Comparison of ENCODE assay signal across 26 mouse cellular contexts in genomic region chr4:141279783-141280182, GRCm38 (mm10). TPM values are rescaled to one million over a fixed set of nuclear protein-coding genes. Genes with fewer than 3 reads are reported as not detected.
DNase-seq lines count a peak whose midpoint lies in the region; ATAC-seq and TF ChIP-seq lines count a peak whose summit lies in the region.
"Had no signal": no experiment of that assay in that cellular context is flagged by ENCODE, and none has a peak within 500 bp of the region (broad histone marks: within the 10 kb centered on the region; RNA-seq: fewer than 3 reads in every experiment).

No protein-coding gene starts in this region.

- DNase-seq in kidney, postnatal 36 days: no peak
- no peak for DNase-seq in lung, postnatal 0 days (ENCODE audit: low spot score)
- no peak for DNase-seq in lung, postnatal 4 days
- no peak for DNase-seq in ES-E14 (ENCODE audit: low read depth, low spot score)
- DNase-seq in cerebellum, adult 18-20 months: no peak
- DNase-seq: adrenal gland, adult 8-10 months; cerebellum, adult 2 months; cerebellum, postnatal 25 days; heart, postnatal 14 days; kidney, adult 11 months; kidney, postnatal 10 days; layer of hippocampus, postnatal 36 days; right cerebral cortex, postnatal 4 days; thymus, adult 18-20 months; thymus, postnatal 36 days had no signal

- no peak for ATAC-seq in kidney, embryonic 16.5 days (ENCODE audit: low FRiP score, low TSS enrichment)
- no peak for ATAC-seq in lung, postnatal 0 days
- ATAC-seq: midbrain, embryonic 15.5 days had no signal

- no peak overlapping the region for H3K9ac ChIP-seq in kidney, embryonic 16.5 days (replicated peaks; ENCODE audit: low read length)
- H3K9ac ChIP-seq in lung, postnatal 0 days (replicated peaks; ENCODE audit: low read depth): no peak overlapping the region
- H3K9ac ChIP-seq in ES-E14 (ENCODE audit: insufficient read depth, low read depth, low read length, poor library complexity, severe bottlenecking): no peak overlapping the region
- H3K9ac ChIP-seq: embryonic facial prominence, embryonic 13.5 days; forebrain, embryonic 12.5 days; hindbrain, embryonic 13.5 days; liver, embryonic 14.5 days; neural tube, embryonic 13.5 days had no signal

- no peaks in the 10 kb centered on the region for H3K9me3 ChIP-seq in kidney, embryonic 16.5 days (ENCODE audit: low read length)
- H3K9me3 ChIP-seq in lung, postnatal 0 days (ENCODE audit: low read length): no peaks in the 10 kb centered on the region
- H3K9me3 ChIP-seq in ES-E14 (ENCODE audit: control insufficient read depth, insufficient read depth, low read depth, low read length): no peaks in the 10 kb centered on the region
- H3K9me3 ChIP-seq: embryonic facial prominence, embryonic 13.5 days; forebrain, embryonic 12.5 days; heart, embryonic 13.5 days; hindbrain, embryonic 13.5 days; megakaryocyte, embryonic 14.5 days; midbrain, embryonic 15.5 days; neural tube, embryonic 13.5 days had no signal

- no peaks in the 10 kb centered on the region for H3K36me3 ChIP-seq in kidney, embryonic 16.5 days (ENCODE audit: insufficient read depth, low read length)
- H3K36me3 ChIP-seq in lung, postnatal 0 days (ENCODE audit: insufficient read depth, low read length): no peaks in the 10 kb centered on the region
- H3K36me3 ChIP-seq in ES-E14 (ENCODE audit: control insufficient read depth, insufficient read depth, low read length, poor library complexity, severe bottlenecking): no peaks in the 10 kb centered on the region
- no peaks in the 10 kb centered on the region for H3K36me3 ChIP-seq in myocyte (ENCODE audit: control insufficient read depth, insufficient read depth)
- H3K36me3 ChIP-seq: embryonic facial prominence, embryonic 13.5 days; forebrain, embryonic 12.5 days; heart, embryonic 13.5 days; hindbrain, embryonic 13.5 days; midbrain, embryonic 15.5 days; neural tube, embryonic 13.5 days had no signal

- no peak overlapping the region for H3K4me2 ChIP-seq in kidney, embryonic 16.5 days (replicated peaks; ENCODE audit: low read depth, low read length)
- H3K4me2 ChIP-seq in lung, postnatal 0 days (replicated peaks; ENCODE audit: low read depth, low read length): no peak overlapping the region
- peak overlapping the region; percentile 97 for H3K4me2 ChIP-seq in myocyte (ENCODE audit: low read depth)
- H3K4me2 ChIP-seq: embryonic facial prominence, embryonic 13.5 days; forebrain, embryonic 12.5 days; hindbrain, embryonic 13.5 days; midbrain, embryonic 15.5 days; neural tube, embryonic 13.5 days had no signal

- no peak overlapping the region for H3ac ChIP-seq in myocyte (ENCODE audit: control insufficient read depth, insufficient read length)

- no peaks in the 10 kb centered on the region for H3K27me3 ChIP-seq in kidney, embryonic 16.5 days (ENCODE audit: insufficient read depth, low read length)
- H3K27me3 ChIP-seq in lung, postnatal 0 days (replicated peaks; ENCODE audit: insufficient read depth, low read length): no peaks in the 10 kb centered on the region
- H3K27me3 ChIP-seq in myocyte (ENCODE audit: control insufficient read depth, insufficient read depth, insufficient read length): no peaks in the 10 kb centered on the region
- H3K27me3 ChIP-seq: heart, embryonic 13.5 days; midbrain, embryonic 15.5 days; neural tube, embryonic 13.5 days had no signal

- in situ Hi-C loops in ES-E14 (cut with MboI; ENCODE audit: low sequenced_read_pairs in 2 of 2, unreplicated experiment in 2 of 2): loop anchor here in 1 of 2 experiments (5.0 to 10.0 kb wide), 2 partner anchors 83 to 285 kb away; no protein-coding TSS in a partner anchor

- peak overlapping the region; percentile 93 for H3K27ac ChIP-seq in kidney, embryonic 16.5 days (ENCODE audit: low read length)
- H3K27ac ChIP-seq in lung, postnatal 0 days (ENCODE audit: low read length): peak overlapping the region; percentile 96; the same call in 1 of the 2 replicates
- H3K27ac ChIP-seq in ES-E14 (ENCODE audit: insufficient read depth, low read depth, low read length, poor library complexity, severe bottlenecking): peak overlapping the region; percentile 82
- H3K27ac ChIP-seq: embryonic facial prominence, embryonic 13.5 days; forebrain, embryonic 12.5 days; hindbrain, embryonic 13.5 days; liver, embryonic 14.5 days; midbrain, embryonic 15.5 days; neural tube, embryonic 13.5 days had no signal

- no peak for TF ChIP-seq CTCF in lung, postnatal 0 days (IDR thresholded peaks at IDR 0.05)

- H3K79me2 ChIP-seq in myocyte (ENCODE audit: control insufficient read depth, insufficient read depth): no peaks in the 10 kb centered on the region

- TF ChIP-seq POLR2A in myocyte (IDR thresholded peaks at IDR 0.05; ENCODE audit: insufficient read length, low read depth): no peak

- H3K4me3 ChIP-seq in kidney, embryonic 16.5 days (ENCODE audit: low read length): no peak overlapping the region
- H3K4me3 ChIP-seq in lung, postnatal 0 days (ENCODE audit: low read depth, low read length): no peak overlapping the region
- H3K4me3 ChIP-seq in ES-E14 (ENCODE audit: insufficient read depth in 1 of 2, low read depth in 1 of 2, low read length in 2 of 2, poor library complexity in 1 of 2, severe bottlenecking in 1 of 2) (no peak overlapping the region), myocyte (peak overlapping the region; percentile 29)
- H3K4me3 ChIP-seq: embryonic facial prominence, embryonic 13.5 days; erythroblast, embryonic 14.5 days; forebrain, embryonic 12.5 days; heart, embryonic 13.5 days; hindbrain, embryonic 13.5 days; megakaryocyte, embryonic 14.5 days; midbrain, embryonic 15.5 days; neural tube, embryonic 13.5 days had no signal

- WGBS in kidney, embryonic 16.5 days: 96% methylated on average over 6 of the region's 6 CpGs
- WGBS in lung, postnatal 0 days: 91% methylated on average over 6 of the region's 6 CpGs

- TF ChIP-seq EP300 in lung, postnatal 0 days (IDR thresholded peaks at IDR 0.05): no peak

- H3K4me1 ChIP-seq in kidney, embryonic 16.5 days (ENCODE audit: insufficient read depth, low read length): peaks cover 65% of the 10 kb centered on the region
- H3K4me1 ChIP-seq in lung, postnatal 0 days (ENCODE audit: insufficient read depth, low read depth, low read length): peaks cover 35% of the 10 kb centered on the region
- H3K4me1 ChIP-seq in ES-E14 (ENCODE audit: control insufficient read depth in 2 of 2, insufficient read depth in 2 of 2, low read length in 2 of 2, poor library complexity in 1 of 2): peaks cover 9 to 51% of the 10 kb centered on the region in 2 experiments

TF ChIP-seq in ES-E14, 5 proteins besides CTCF, POLR2A, EP300 and RAD21:
- TF ChIP-seq ZNF384 (IDR thresholded peaks at IDR 0.05; ENCODE audit: low read depth, low read length) (peak; percentile 84), HCFC1 (IDR thresholded peaks at IDR 0.05; ENCODE audit: borderline replicate concordance, insufficient read depth, low read length) (no peak)

TF ChIP-seq in myocyte, 11 proteins besides CTCF, POLR2A, EP300 and RAD21:
- no peak for TF ChIP-seq USF1 (IDR thresholded peaks at IDR 0.05; ENCODE audit: low read depth)
- no peak for TF ChIP-seq TCF3 (IDR thresholded peaks at IDR 0.05; ENCODE audit: insufficient read length, low read depth)

RNA-seq across cellular contexts. Expression of gene Epha2, which starts 21.3 kb away (rescaled TPM):
- polyA plus RNA-seq in kidney, embryonic 16.5 days (2015; fragmentation: Nextera tagmentation; extraction: Ambion mirVana): 8.3 and 8.6 TPM in 2 replicates
- 9.7 and 10.3 TPM in 2 replicates for polyA plus RNA-seq in lung, postnatal 0 days (2015; fragmentation: Nextera tagmentation; extraction: Ambion mirVana)
- total RNA-seq in ES-E14 (2012; rRNA removed): 256 and 507 TPM in 2 replicates
- 46.8 TPM for polyA plus RNA-seq in myocyte (2012; fragmentation: generic; extraction: Trizol)
- polyA plus RNA-seq: erythroblast, embryonic 14.5 days had no signal

RNA-seq across cellular contexts. Expression of gene Arhgef19, which starts 40.5 kb away (rescaled TPM):
- polyA plus RNA-seq in kidney, embryonic 16.5 days (2015; fragmentation: Nextera tagmentation; extraction: Ambion mirVana): 9.6 and 11.2 TPM in 2 replicates
- polyA plus RNA-seq in lung, postnatal 0 days (2015; fragmentation: Nextera tagmentation; extraction: Ambion mirVana): 2.9 and 3.8 TPM in 2 replicates
- total RNA-seq in ES-E14 (2012; rRNA removed): 1.7 and 2.3 TPM in 2 replicates
- polyA plus RNA-seq in myocyte (2012; fragmentation: generic; extraction: Trizol): 28.6 TPM
